Mouse (Mus musculus) ES-E14 (cell line): ENCODE measurements around the gene Slc30a3.

Experiments used
- CHD2 ChIP-seq: IDR thresholded peaks from 2 replicates; pipeline ENCODE4 v1.6.1; 2014; ENCODE audit warnings: mild to moderate bottlenecking, low read depth, low read length, inconsistent platforms
- HCFC1 ChIP-seq: IDR thresholded peaks from 2 replicates; pipeline ENCODE4 v1.6.1; 2012; ENCODE audit warnings: low read length, inconsistent platforms, borderline replicate concordance; ENCODE audit not compliant: insufficient read depth
- MAFK ChIP-seq: IDR thresholded peaks from 2 replicates; pipeline ENCODE4 v1.6.1; 2014; ENCODE audit warnings: mild to moderate bottlenecking, low read depth, low read length, inconsistent platforms; ENCODE audit not compliant: insufficient read depth
- ZC3H11A ChIP-seq: IDR thresholded peaks from 2 replicates; pipeline ENCODE4 v1.6.1; 2012; ENCODE audit warnings: low read depth, mild to moderate bottlenecking, inconsistent platforms, low read length, borderline replicate concordance
- ZNF384 ChIP-seq: IDR thresholded peaks from 2 replicates; pipeline ENCODE4 v1.6.1; 2012; ENCODE audit warnings: low read depth, low read length, inconsistent platforms

DNA sequence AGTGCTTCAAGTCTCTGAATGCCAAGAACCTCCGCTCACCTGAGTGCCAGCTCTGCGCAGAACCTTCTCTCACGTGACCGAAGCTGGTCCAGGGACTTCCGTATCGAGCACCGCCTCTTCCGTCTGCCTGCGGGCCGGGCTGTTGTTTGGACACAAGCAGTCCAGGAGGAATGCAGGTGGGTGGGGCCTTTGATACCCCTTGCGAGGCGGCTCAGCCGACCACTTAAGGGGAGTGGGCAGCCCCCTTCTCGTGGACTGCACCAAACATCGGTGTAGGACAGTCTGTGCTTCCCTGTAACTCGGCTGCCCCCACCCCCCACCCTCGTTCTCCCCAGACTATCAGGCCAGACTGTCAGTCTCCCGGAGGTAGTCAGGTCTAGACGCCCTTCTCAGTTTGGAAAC, 46.1 kb upstream of the Slc30a3 start, which contains the start of gene Mpv17:
- TF ChIP-seq HCFC1 (no peak), CHD2 (no peak), MAFK (no peak), ZNF384 (no peak), ZC3H11A (no peak)
